Mouse (Mus musculus) kidney, adult 8-10 months (tissue): ENCODE measurements at regions not wholly inside any gene's neighbourhood (a gene's known extent, or its start where the extent isn't known, plus 50 kb on each side); places are given as distances from the start of the nearest gene placed in this dataset.

Source experiments
- DNase-seq, 2 experiments: peaks; one replicate each; pipeline ENCODE4 v3.0.0; 2022

GRCm38 (mm10) chr2:30743976-30744620 is 59.4 kb downstream of the 1700001O22Rik start:
- DNase-seq, result peak; percentile 56 to 64

GRCm38 (mm10) chr2:30743265-30743846 is 60.1 kb downstream of the 1700001O22Rik start:
- DNase-seq, result no peak

DNA sequence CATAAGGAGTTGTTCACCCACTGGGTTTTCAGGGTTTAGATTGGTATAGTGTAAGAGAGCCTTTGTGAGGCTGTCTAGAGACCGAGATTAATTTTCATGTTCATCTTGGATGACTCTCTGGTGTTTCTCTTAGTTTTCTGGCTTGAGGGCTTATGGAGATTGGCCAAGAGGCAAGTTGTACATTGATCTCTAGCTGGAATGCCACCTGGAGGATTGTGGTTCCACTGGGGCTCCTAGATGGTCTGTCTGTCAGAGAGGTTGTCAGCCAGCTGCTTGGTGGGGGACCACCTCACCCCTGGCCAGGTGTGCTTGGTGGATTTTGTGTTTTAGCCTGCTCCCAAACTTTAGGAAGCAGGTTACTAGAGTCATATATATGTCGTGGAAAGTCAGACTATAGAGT is 62.0 kb downstream of the 1700001O22Rik start:
- DNase-seq, result no peak

- peak in 1 of 2 experiments; percentile 68 for DNase-seq
Measured at GRCm38 (mm10) chr2:30737759-30738158, 65.7 kb downstream of the 1700001O22Rik start.

- no peak for DNase-seq
Measured at GRCm38 (mm10) chr2:30736705-30737104, 66.8 kb downstream of the 1700001O22Rik start.

DNA sequence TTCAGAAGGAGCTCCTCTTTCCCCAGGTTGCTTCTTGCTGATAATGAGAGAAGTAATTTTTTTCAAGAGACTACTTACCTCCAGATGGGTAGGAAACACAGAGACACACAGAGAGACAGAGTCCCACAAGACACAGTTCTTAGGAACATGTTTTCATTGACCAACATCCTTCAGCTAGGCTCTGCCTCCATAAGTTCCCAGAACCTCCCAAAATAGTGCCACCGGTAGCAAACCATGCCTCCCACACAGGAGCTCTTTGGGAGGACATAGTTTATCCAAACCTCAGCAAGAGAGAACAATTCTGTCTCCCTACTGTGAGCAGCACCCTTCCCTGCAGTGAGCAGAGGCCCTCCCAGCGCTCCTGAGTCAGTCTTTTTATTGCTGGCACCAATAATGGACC is 67.2 kb downstream of the 1700001O22Rik start:
- no peak for DNase-seq

DNA sequence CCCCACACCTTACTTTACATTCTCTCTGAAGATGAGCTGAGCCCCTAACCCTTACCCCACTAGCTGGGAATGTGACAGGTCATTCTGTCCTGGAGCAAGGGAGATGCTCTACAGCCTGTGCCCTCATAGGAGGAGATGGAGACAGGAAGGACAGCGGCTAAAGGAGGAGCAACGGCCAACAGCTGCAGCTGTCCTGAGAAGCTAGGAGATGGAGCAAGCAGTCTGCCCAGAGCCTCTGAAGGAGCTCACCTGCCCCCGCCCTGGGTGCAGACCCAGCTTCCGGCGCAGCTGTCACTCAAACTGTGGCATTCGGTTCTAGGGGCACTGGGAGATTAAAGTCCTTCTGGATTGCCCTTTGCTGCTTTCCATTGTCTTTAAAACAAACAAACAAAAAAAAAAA is 69.6 kb downstream of the 1700001O22Rik start:
- DNase-seq, result no peak

DNA sequence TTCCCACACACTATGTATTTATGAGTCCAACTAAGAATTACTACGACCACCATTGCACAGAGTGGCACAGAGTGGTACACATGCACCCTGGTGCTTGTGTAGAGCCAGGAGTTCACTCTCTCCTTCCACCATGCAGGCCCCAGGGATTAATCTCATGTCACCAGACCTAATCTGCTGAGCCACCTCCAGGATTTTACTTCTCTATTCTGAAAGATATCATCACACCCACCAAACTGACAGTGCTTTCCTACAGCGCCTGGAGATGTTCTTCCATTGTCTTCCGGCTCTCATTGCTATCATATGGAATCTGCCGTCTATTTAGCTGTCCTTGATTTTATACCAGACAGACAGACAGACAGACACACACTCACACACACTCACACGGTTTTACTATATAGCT is 71.6 kb downstream of the 1700001O22Rik start:
- no peak for DNase-seq

DNA sequence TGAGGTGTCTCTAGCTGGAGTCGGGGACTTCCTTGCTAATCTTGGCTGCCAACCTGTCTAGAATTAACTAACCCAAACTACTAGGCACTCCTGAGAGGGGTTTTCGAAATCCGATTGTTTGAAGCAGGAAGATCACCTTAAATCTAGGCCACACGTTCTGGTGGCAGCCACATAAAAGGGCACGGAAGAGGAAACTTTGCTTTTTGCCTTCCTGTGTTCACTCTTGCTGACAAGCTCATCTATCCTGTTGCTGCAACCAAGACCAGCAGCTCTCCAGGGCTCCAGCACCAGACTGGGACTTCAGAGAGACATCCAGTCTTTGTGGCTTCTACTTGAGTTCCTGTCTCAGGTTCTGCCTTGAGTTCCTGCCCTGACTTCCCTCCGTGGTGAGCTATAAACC is 75.5 kb downstream of the 1700001O22Rik start:
- DNase-seq, result no peak

DNA sequence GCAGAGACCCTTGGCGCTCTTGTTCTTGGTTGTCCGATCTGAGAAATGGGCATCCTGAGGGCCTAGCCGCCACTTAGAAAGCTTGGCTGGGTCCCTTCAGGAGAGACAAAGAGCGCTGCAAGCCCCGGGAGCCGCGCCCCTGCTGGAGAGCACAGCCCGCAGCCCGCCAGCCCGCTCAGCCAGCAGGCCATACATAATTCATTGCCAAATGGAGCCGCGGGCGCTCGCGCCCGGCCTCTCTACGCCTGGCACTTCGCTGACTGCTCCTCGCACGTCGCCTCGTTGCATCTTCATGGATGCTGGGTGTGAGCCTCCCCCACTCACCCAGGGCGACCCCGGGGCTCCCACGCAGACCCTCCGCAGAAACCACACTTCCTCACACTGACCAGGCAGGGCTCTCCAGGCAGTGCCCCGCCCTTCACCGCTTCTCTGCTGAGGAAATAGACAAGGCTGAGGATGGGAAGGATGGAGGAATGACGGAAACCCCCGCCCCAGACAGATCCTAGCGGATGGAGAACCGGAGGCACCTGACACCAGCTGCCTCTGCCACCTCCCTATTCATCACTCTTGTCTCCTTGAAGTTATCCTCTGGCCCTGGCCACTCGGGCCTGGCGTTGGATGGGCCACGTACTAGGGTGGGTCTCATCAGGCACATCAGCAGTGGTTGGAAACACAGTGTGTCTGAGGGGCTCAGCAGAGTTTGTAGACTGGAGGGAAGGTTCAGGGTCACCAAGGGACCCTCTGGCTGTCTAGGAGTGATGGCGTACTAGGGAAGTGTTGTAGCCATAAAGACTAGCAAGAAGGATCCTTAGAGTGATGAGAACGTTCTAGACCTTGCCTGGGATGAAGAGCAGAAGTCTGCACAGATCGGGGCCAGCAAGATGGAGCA is 77.6 kb downstream of the 1700001O22Rik start:
- DNase-seq, result no peak

- DNase-seq, result peak; percentile 82 to 83
Measured at GRCm38 (mm10) chr2:30725186-30725585, 78.3 kb downstream of the 1700001O22Rik start.

DNA sequence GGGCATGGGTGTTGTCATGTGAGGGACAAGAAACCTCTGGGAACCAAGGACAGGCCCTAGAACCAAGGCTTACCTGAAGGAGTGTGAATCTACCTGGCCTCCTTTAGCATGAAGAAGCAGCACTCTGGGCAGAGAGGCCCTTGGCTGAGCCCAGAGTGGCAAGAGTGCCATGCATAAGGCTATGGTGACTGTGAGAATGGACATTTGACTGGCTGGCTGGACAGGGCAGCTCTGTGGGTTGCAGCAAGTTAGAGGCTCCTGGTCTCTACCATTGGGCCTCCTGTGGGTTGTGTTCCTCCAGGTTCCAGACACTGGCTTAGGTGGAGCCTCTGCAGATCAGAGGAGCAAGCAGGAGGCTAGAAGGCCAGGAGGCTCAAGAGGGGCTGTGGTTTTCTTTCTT is 78.9 kb downstream of the 1700001O22Rik start:
- DNase-seq, result no peak

DNA sequence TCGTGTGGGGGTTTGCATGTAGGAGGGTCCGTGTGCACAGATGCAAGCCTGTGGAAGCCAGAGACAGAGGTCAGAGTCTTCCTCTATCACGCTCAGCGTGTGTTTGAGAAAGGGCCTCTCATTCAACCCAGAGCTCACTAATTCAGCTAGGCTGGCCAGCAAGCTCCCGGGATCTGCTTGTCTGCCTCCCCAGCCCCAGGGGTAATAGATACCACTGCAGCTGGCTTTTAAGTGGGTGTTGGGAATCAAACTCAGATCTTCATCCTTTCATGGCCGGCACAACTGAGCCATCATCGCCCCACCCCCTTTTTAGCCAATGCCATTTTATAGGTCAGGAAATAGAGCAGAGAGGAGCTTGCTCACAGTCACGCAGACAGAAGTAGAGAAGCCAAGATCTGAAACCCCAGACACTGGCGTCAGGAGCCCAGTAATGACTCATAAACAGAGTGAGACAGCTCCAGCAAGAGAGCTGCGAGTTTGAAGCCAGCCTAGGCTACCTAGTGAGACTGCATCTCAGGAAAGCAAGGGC is 80.3 kb downstream of the 1700001O22Rik start:
- DNase-seq, result no peak

- no peak for DNase-seq
Measured at GRCm38 (mm10) chr2:30722263-30723050, 81.0 kb downstream of the 1700001O22Rik start.

- DNase-seq, result no peak
Measured at GRCm38 (mm10) chr2:30721473-30722262, 81.8 kb downstream of the 1700001O22Rik start.

- DNase-seq, result no peak
Measured at GRCm38 (mm10) chr2:30721048-30721461, 82.4 kb downstream of the 1700001O22Rik start.

- DNase-seq, result no peak
Measured at GRCm38 (mm10) chr2:30720291-30720690, 83.2 kb downstream of the 1700001O22Rik start.

DNA sequence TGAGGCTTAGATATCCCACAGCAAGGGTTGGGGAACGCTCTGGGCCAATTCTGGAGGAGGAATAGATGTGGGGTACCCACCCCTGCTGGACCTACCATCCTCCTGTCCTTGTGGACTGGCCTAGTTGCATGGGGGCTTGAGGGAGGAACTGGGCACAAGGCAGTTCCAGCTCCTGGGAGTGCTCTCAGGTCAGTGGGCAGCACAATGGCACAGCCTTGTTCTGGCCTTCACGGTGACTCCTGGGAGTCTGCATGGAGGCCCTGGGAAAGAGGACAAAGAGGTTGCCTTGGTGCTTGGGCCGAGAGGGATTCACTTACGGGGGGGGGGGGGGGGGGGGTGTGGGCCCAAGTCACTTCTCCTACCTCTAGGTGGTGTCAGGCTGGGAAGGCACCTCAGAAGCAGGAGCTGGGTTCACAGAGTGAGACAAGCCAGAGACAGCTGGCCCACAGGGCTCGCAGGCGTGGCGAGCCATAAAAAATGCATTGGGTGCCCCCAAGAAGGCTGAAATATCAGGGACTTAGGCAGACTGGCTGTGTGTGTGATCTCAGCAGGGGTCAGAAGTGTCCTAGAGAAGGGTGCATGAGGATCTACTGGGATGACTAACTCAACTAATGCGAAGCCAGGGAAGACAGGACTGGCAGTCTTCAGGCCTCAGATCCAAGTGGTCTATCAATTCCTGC is 83.7 kb downstream of the 1700001O22Rik start:
- no peak for DNase-seq

DNA sequence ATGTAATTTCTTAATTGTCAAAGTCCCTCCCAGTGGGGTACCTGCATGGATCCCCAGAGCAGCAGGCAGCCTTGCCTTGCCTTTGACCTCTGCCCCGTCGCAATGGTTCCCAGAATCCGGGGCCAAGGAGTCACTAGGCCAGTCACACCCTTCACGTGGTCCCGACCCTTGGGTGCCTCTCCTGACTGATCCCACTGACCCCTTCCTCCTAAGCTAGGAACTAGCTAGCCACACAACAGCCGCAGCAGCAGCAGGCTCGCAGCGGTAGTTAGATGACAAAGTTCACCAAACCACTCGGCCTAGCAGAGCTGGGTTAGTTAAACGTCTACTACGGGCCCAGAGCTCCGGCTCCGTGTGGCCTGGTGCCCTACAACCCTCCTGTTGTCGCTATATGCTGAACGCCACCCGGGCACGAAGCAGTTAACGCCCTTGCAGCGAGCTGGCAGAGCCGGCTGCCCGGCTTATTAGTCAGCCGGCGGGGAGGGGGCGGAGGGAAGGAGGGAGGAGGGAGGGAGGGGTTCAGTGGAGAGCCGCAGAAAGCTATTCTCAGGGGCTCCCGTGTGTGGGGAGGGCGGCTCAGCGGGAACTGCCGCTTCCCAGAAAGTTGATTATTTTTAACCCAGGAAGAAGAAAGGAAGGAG is 84.6 kb downstream of the 1700001O22Rik start:
- peak; percentile 90 to 92 for DNase-seq

DNA sequence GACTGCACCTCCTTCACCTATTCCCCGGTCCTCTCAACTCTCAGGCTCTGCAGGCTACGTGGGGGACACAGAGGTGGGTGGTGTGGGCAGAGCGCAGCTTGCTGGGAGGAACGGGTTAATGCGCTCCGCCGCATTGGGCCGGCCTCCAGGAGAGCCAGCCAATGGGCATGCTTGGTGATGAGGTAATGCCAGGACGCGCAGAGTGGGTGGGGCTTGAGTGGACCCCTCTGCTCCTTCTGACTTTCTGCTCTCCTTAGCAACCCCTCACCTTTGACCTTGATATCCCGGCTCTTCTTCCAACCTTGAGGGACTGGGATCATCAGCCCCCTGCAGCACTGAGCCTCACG is 85.2 kb downstream of the 1700001O22Rik start:
- DNase-seq, result peak; percentile 93
